28 mouse cellular contexts compared by ENCODE assay signal in the genomic region with DNA sequence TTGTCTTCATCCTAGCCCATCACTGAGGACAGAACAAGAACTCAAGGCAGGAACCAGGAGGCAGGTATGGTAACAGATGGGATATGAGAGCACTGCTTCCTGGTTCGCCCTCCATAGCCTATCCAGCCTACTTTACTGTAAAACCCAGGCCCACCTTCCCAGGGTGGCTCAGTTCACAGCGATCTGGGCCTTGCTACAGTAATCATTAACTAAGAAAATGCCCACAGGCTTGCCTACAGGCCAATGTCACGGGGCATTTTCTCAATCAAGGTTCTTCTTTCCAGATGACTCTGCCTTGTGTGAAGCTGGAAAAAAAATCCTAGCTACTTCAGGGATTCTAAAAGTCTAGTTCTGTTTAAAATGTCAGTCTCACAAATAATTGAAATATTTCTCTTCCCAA. TPM values are rescaled to one million over a fixed set of nuclear protein-coding genes. Genes with fewer than 3 reads are reported as not detected.
DNase-seq lines count a peak whose midpoint lies in the region; ATAC-seq and TF ChIP-seq lines count a peak whose summit lies in the region.
"Had no signal": no experiment of that assay in that cellular context is flagged by ENCODE, and none has a peak within 500 bp of the region (broad histone marks: within the 10 kb centered on the region; RNA-seq: fewer than 3 reads in every experiment).

No protein-coding gene starts in this region.

- H3K9ac ChIP-seq in intestine, postnatal 0 days (ENCODE audit: low read depth, low read length): no peak overlapping the region
- no peak overlapping the region for H3K9ac ChIP-seq in intestine, embryonic 16.5 days (ENCODE audit: low read depth, low read length)
- H3K9ac ChIP-seq in kidney, embryonic 14.5 days (ENCODE audit: low read depth, low read length): no peak overlapping the region
- no peak overlapping the region for H3K9ac ChIP-seq in midbrain, embryonic 11.5 days (ENCODE audit: low read length)
- H3K9ac ChIP-seq in midbrain, embryonic 13.5 days (replicated peaks): no peak overlapping the region
- H3K9ac ChIP-seq: embryonic facial prominence, embryonic 13.5 days; forebrain, embryonic 12.5 days; forebrain, embryonic 15.5 days; heart, embryonic 12.5 days; heart, embryonic 15.5 days; hindbrain, embryonic 13.5 days had no signal

- no peak for TF ChIP-seq CTCF in intestine, postnatal 0 days (IDR thresholded peaks at IDR 0.05; ENCODE audit: low read depth)

- H3K9me3 ChIP-seq in intestine, postnatal 0 days (ENCODE audit: control insufficient read depth): no peaks in the 10 kb centered on the region
- H3K9me3 ChIP-seq in intestine, embryonic 16.5 days (ENCODE audit: control insufficient read depth, low read length): no peaks in the 10 kb centered on the region
- no peaks in the 10 kb centered on the region for H3K9me3 ChIP-seq in kidney, embryonic 14.5 days (ENCODE audit: control insufficient read depth, low read length)
- H3K9me3 ChIP-seq in midbrain, embryonic 11.5 days (ENCODE audit: control insufficient read depth, low read length): no peaks in the 10 kb centered on the region
- no peaks in the 10 kb centered on the region for H3K9me3 ChIP-seq in midbrain, embryonic 13.5 days
- H3K9me3 ChIP-seq: embryonic facial prominence, embryonic 10.5 days; embryonic facial prominence, embryonic 13.5 days; forebrain, embryonic 12.5 days; forebrain, embryonic 15.5 days; heart, embryonic 12.5 days; heart, embryonic 15.5 days; hindbrain, embryonic 10.5 days; hindbrain, embryonic 13.5 days had no signal

- peak; percentile 67 for DNase-seq in kidney, adult 9 months
- DNase-seq in midbrain, embryonic 11.5 days (ENCODE audit: low spot score, missing footprints): peak; percentile 45
- peak; percentile 42 to 78 for DNase-seq in kidney, postnatal 36 days
- DNase-seq in cerebellum, adult 18-20 months: no peak
- DNase-seq: adrenal gland, postnatal 14 days; cerebellum, adult 11 months; cerebellum, adult 8-10 months; cerebellum, postnatal 10 days; cerebellum, postnatal 36 days; embryo, embryonic 11 days; gastrocnemius, postnatal 25 days; heart, adult 18-20 months; heart, postnatal 10 days; heart, postnatal 36 days had no signal

- no peak for ATAC-seq in intestine, postnatal 0 days
- ATAC-seq in intestine, embryonic 16.5 days: no peak
- ATAC-seq in kidney, embryonic 14.5 days (ENCODE audit: low FRiP score, low TSS enrichment): no peak
- ATAC-seq in midbrain, embryonic 11.5 days (ENCODE audit: low FRiP score): no peak
- no peak for ATAC-seq in midbrain, embryonic 13.5 days
- ATAC-seq: activated CD4-positive, CD25-positive, alpha-beta regulatory T cell, adult 4 months; forebrain, embryonic 15.5 days had no signal

- H3K27me3 ChIP-seq in intestine, postnatal 0 days (replicated peaks; ENCODE audit: control insufficient read depth, insufficient read depth, low read length): no peaks in the 10 kb centered on the region
- no peaks in the 10 kb centered on the region for H3K27me3 ChIP-seq in intestine, embryonic 16.5 days (replicated peaks; ENCODE audit: control insufficient read depth, insufficient read depth, low read length)
- H3K27me3 ChIP-seq in kidney, embryonic 14.5 days (ENCODE audit: control insufficient read depth, insufficient read depth, low read length): no peaks in the 10 kb centered on the region
- no peaks in the 10 kb centered on the region for H3K27me3 ChIP-seq in midbrain, embryonic 11.5 days (ENCODE audit: control insufficient read depth, insufficient read depth, low read length)
- H3K27me3 ChIP-seq in midbrain, embryonic 13.5 days: peaks cover 6% of the 10 kb centered on the region; the same call in 1 of the 2 replicates
- H3K27me3 ChIP-seq: forebrain, embryonic 12.5 days; forebrain, embryonic 15.5 days; heart, embryonic 12.5 days; heart, embryonic 15.5 days; hindbrain, embryonic 13.5 days had no signal

- H3K36me3 ChIP-seq in intestine, postnatal 0 days (ENCODE audit: control insufficient read depth, insufficient read depth): no peaks in the 10 kb centered on the region
- H3K36me3 ChIP-seq in intestine, embryonic 16.5 days (ENCODE audit: control insufficient read depth, insufficient read depth, low read length): no peaks in the 10 kb centered on the region
- no peaks in the 10 kb centered on the region for H3K36me3 ChIP-seq in kidney, embryonic 14.5 days (ENCODE audit: control insufficient read depth, insufficient read depth, low read length)
- H3K36me3 ChIP-seq in midbrain, embryonic 11.5 days (ENCODE audit: control insufficient read depth, insufficient read depth, low read length): no peaks in the 10 kb centered on the region
- H3K36me3 ChIP-seq in midbrain, embryonic 13.5 days: no peaks in the 10 kb centered on the region
- H3K36me3 ChIP-seq: embryonic facial prominence, embryonic 10.5 days; embryonic facial prominence, embryonic 13.5 days; forebrain, embryonic 12.5 days; forebrain, embryonic 15.5 days; heart, embryonic 12.5 days; heart, embryonic 15.5 days; hindbrain, embryonic 10.5 days; hindbrain, embryonic 13.5 days had no signal

- WGBS in intestine, postnatal 0 days: 59% methylated on average over 3 of the region's 3 CpGs
- 71% methylated on average over 3 of the region's 3 CpGs for WGBS in intestine, embryonic 16.5 days
- 74% methylated on average over 3 of the region's 3 CpGs for WGBS in kidney, embryonic 14.5 days
- 83% methylated on average over 3 of the region's 3 CpGs for WGBS in midbrain, embryonic 11.5 days
- 85% methylated on average over 3 of the region's 3 CpGs for WGBS in midbrain, embryonic 13.5 days

- peak overlapping the region; percentile 21; the same call in 1 of the 2 replicates for H3K27ac ChIP-seq in intestine, postnatal 0 days (ENCODE audit: low read depth, low read length)
- no peak overlapping the region for H3K27ac ChIP-seq in intestine, embryonic 16.5 days (ENCODE audit: low read length)
- no peak overlapping the region for H3K27ac ChIP-seq in kidney, embryonic 14.5 days (ENCODE audit: low read depth, low read length)
- no peak overlapping the region for H3K27ac ChIP-seq in midbrain, embryonic 11.5 days (ENCODE audit: low read depth, low read length)
- no peak overlapping the region for H3K27ac ChIP-seq in midbrain, embryonic 13.5 days
- H3K27ac ChIP-seq: embryonic facial prominence, embryonic 10.5 days; embryonic facial prominence, embryonic 13.5 days; forebrain, embryonic 12.5 days; forebrain, embryonic 15.5 days; heart, embryonic 15.5 days; hindbrain, embryonic 10.5 days; hindbrain, embryonic 13.5 days had no signal

- H3K4me2 ChIP-seq in intestine, postnatal 0 days (replicated peaks; ENCODE audit: low read depth): no peak overlapping the region
- H3K4me2 ChIP-seq in intestine, embryonic 16.5 days (ENCODE audit: low read depth, low read length): no peak overlapping the region
- H3K4me2 ChIP-seq in kidney, embryonic 14.5 days (replicated peaks; ENCODE audit: low read depth, low read length): no peak overlapping the region
- no peak overlapping the region for H3K4me2 ChIP-seq in midbrain, embryonic 11.5 days
- no peak overlapping the region for H3K4me2 ChIP-seq in midbrain, embryonic 13.5 days (replicated peaks)
- H3K4me2 ChIP-seq: embryonic facial prominence, embryonic 13.5 days; forebrain, embryonic 12.5 days; forebrain, embryonic 15.5 days; heart, embryonic 12.5 days; heart, embryonic 15.5 days; hindbrain, embryonic 13.5 days had no signal

- no peaks in the 10 kb centered on the region for H3K4me1 ChIP-seq in intestine, postnatal 0 days (replicated peaks; ENCODE audit: control insufficient read depth, insufficient read depth, low read length)
- H3K4me1 ChIP-seq in intestine, embryonic 16.5 days (ENCODE audit: control insufficient read depth, insufficient read depth, low read length): no peaks in the 10 kb centered on the region
- no peaks in the 10 kb centered on the region for H3K4me1 ChIP-seq in kidney, embryonic 14.5 days (ENCODE audit: control insufficient read depth, insufficient read depth, low read length)
- no peaks in the 10 kb centered on the region; the same call in 1 of the 2 replicates for H3K4me1 ChIP-seq in midbrain, embryonic 11.5 days (ENCODE audit: control insufficient read depth, insufficient read depth, low read length)
- peaks cover 8% of the 10 kb centered on the region for H3K4me1 ChIP-seq in midbrain, embryonic 13.5 days (replicated peaks)

- no peak overlapping the region for H3K4me3 ChIP-seq in intestine, postnatal 0 days (ENCODE audit: low read depth, low read length)
- H3K4me3 ChIP-seq in intestine, embryonic 16.5 days (ENCODE audit: low read length): no peak overlapping the region
- no peak overlapping the region for H3K4me3 ChIP-seq in kidney, embryonic 14.5 days (ENCODE audit: low read length)
- H3K4me3 ChIP-seq in midbrain, embryonic 11.5 days (ENCODE audit: low read depth, low read length): no peak overlapping the region
- no peak overlapping the region for H3K4me3 ChIP-seq in midbrain, embryonic 13.5 days (replicated peaks)
- H3K4me3 ChIP-seq: embryonic facial prominence, embryonic 10.5 days; embryonic facial prominence, embryonic 13.5 days; erythroblast, embryonic 14.5 days; forebrain, embryonic 12.5 days; forebrain, embryonic 15.5 days; heart, embryonic 12.5 days; heart, embryonic 15.5 days; hindbrain, embryonic 10.5 days; hindbrain, embryonic 13.5 days had no signal

RNA-seq across cellular contexts. Expression of gene Manba, which starts 3.8 kb away (rescaled TPM):
- polyA plus RNA-seq in intestine, postnatal 0 days (2015; fragmentation: Nextera tagmentation; extraction: Ambion mirVana): 18.6 and 20.9 TPM in 2 replicates
- 20.1 and 21.3 TPM in 2 replicates for polyA plus RNA-seq in intestine, embryonic 16.5 days (2015; fragmentation: Nextera tagmentation; extraction: Ambion mirVana)
- 8.2 and 23.2 TPM in 2 replicates for polyA plus RNA-seq in kidney, embryonic 14.5 days (2014; fragmentation: Nextera tagmentation; extraction: Ambion mirVana)
- polyA plus RNA-seq in midbrain, embryonic 11.5 days (2014; fragmentation: Nextera tagmentation; extraction: Ambion mirVana): 4.4 and 5.8 TPM in 2 replicates
- polyA plus RNA-seq in midbrain, embryonic 13.5 days (2015; fragmentation: Nextera tagmentation; extraction: Ambion mirVana): 4.6 and 5.0 TPM in 2 replicates
- polyA plus RNA-seq: erythroblast, embryonic 14.5 days had no signal

RNA-seq across cellular contexts. Expression of gene Ube2d3, which starts 43.7 kb away (rescaled TPM):
- polyA plus RNA-seq in intestine, postnatal 0 days (2015; fragmentation: Nextera tagmentation; extraction: Ambion mirVana): 383 and 404 TPM in 2 replicates
- 497 and 511 TPM in 2 replicates for polyA plus RNA-seq in intestine, embryonic 16.5 days (2015; fragmentation: Nextera tagmentation; extraction: Ambion mirVana)
- 509 and 612 TPM in 2 replicates for polyA plus RNA-seq in kidney, embryonic 14.5 days (2014; fragmentation: Nextera tagmentation; extraction: Ambion mirVana)
- 693 and 733 TPM in 2 replicates for polyA plus RNA-seq in midbrain, embryonic 11.5 days (2014; fragmentation: Nextera tagmentation; extraction: Ambion mirVana)
- polyA plus RNA-seq in midbrain, embryonic 13.5 days (2015; fragmentation: Nextera tagmentation; extraction: Ambion mirVana): 433 and 444 TPM in 2 replicates

RNA-seq across cellular contexts. Expression of gene Cisd2, which starts 57.9 kb away (rescaled TPM):
- 41.6 and 44.3 TPM in 2 replicates for polyA plus RNA-seq in intestine, postnatal 0 days (2015; fragmentation: Nextera tagmentation; extraction: Ambion mirVana)
- polyA plus RNA-seq in intestine, embryonic 16.5 days (2015; fragmentation: Nextera tagmentation; extraction: Ambion mirVana): 61.2 and 61.9 TPM in 2 replicates
- polyA plus RNA-seq in kidney, embryonic 14.5 days (2014; fragmentation: Nextera tagmentation; extraction: Ambion mirVana): 58.3 and 73.2 TPM in 2 replicates
- 85.5 and 90.0 TPM in 2 replicates for polyA plus RNA-seq in midbrain, embryonic 11.5 days (2014; fragmentation: Nextera tagmentation; extraction: Ambion mirVana)
- 78.8 and 80.7 TPM in 2 replicates for polyA plus RNA-seq in midbrain, embryonic 13.5 days (2015; fragmentation: Nextera tagmentation; extraction: Ambion mirVana)

Comparison
In these comparisons a context has a peak if more than half of its experiments do, and no peak if none do; other contexts are left out.
1. DNase-seq: peak in kidney, adult 9 months (single experiment), midbrain, embryonic 11.5 days (single experiment) and kidney, postnatal 36 days (2 of 2); none in cerebellum, adult 18-20 months (0 of 2).